Comparison of ENCODE assay signal across 8 mouse cellular contexts in the genomic region with DNA sequence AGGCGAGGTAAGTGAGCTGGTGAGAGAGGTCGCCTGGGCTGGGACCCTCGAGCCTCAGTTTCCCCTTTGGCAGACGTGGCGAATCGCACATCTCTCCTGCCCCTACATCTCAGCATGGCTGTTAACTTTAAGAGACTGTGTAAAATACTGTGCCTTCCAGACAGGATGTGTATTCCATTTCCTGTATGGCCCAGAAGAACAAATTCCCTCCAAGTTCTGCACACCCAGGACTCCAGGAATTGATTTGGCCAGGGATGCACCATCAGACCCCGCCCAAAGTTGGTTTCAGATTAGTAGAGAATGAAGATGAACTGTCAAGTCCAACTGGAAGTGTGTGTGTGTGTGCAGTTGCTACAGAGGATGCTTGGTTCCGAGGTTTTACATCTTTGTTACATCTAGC. TPM values are rescaled to one million over a fixed set of nuclear protein-coding genes. Genes with fewer than 3 reads are reported as not detected.
DNase-seq lines count a peak whose midpoint lies in the region; ATAC-seq and TF ChIP-seq lines count a peak whose summit lies in the region.

No protein-coding gene starts in this region.

- H3K9me3 ChIP-seq in heart, embryonic 10.5 days = no peaks in the 10 kb centered on the region
- H3K9me3 ChIP-seq in ES-E14 (ENCODE audit: control insufficient read depth, insufficient read depth, low read depth, low read length) = no peaks in the 10 kb centered on the region
- H3K9me3 ChIP-seq in forebrain, embryonic 14.5 days (replicated peaks; ENCODE audit: control insufficient read depth, low read length) = no peaks in the 10 kb centered on the region
- H3K9me3 ChIP-seq in liver, postnatal 0 days (ENCODE audit: low read length) = no peaks in the 10 kb centered on the region

- in situ Hi-C loops in ES-E14 (cut with MboI; ENCODE audit: low sequenced_read_pairs in 2 of 2, unreplicated experiment in 2 of 2) = no loop called here

- peak overlapping the region; percentile 91 for H3K9ac ChIP-seq in ES-E14 (ENCODE audit: insufficient read depth, low read depth, low read length, poor library complexity, severe bottlenecking)
- H3K9ac ChIP-seq in forebrain, embryonic 14.5 days (ENCODE audit: low read length) = peak overlapping the region; percentile 93
- H3K9ac ChIP-seq in liver, postnatal 0 days (replicated peaks) = peak overlapping the region; percentile 73

- ATAC-seq in forebrain, embryonic 14.5 days = no peak
- no peak for ATAC-seq in liver, postnatal 0 days

- no peaks in the 10 kb centered on the region for H3K27me3 ChIP-seq in heart, embryonic 10.5 days (ENCODE audit: insufficient read depth, poor library complexity, severe bottlenecking)
- no peaks in the 10 kb centered on the region for H3K27me3 ChIP-seq in forebrain, embryonic 14.5 days (replicated peaks; ENCODE audit: control insufficient read depth, insufficient read depth, low read length)
- no peaks in the 10 kb centered on the region for H3K27me3 ChIP-seq in liver, postnatal 0 days (ENCODE audit: insufficient read depth, low read length)

- no peak for TF ChIP-seq CTCF in liver, postnatal 0 days (IDR thresholded peaks at IDR 0.05; ENCODE audit: low read depth)

- H3K36me3 ChIP-seq in heart, embryonic 10.5 days = peaks cover 30% of the 10 kb centered on the region; the same call in 1 of the 2 replicates
- no peaks in the 10 kb centered on the region for H3K36me3 ChIP-seq in ES-E14 (ENCODE audit: control insufficient read depth, insufficient read depth, low read length, poor library complexity, severe bottlenecking)
- H3K36me3 ChIP-seq in forebrain, embryonic 14.5 days (ENCODE audit: control insufficient read depth, insufficient read depth, low read length) = peaks cover 17% of the 10 kb centered on the region; the same call in 1 of the 2 replicates
- H3K36me3 ChIP-seq in liver, postnatal 0 days (replicated peaks; ENCODE audit: insufficient read depth, low read length) = peaks cover 13% of the 10 kb centered on the region

- peaks cover 10% of the 10 kb centered on the region for H3K4me1 ChIP-seq in heart, embryonic 10.5 days
- H3K4me1 ChIP-seq in ES-E14 (ENCODE audit: control insufficient read depth in 2 of 2, insufficient read depth in 2 of 2, low read length in 2 of 2, poor library complexity in 1 of 2) = peaks cover 0 to 4% of the 10 kb centered on the region in 2 experiments; a peak in 1 of 4 replicates
- H3K4me1 ChIP-seq in forebrain, embryonic 14.5 days (ENCODE audit: control insufficient read depth, insufficient read depth, low read length) = peaks cover 9% of the 10 kb centered on the region
- peaks cover 17% of the 10 kb centered on the region for H3K4me1 ChIP-seq in liver, postnatal 0 days (ENCODE audit: insufficient read depth)

- DNase-seq in heart, embryonic 10.5 days (ENCODE audit: low spot score) = no peak
- no peak for DNase-seq in heart, adult 9 months (ENCODE audit: low spot score in 2 of 2)
- DNase-seq in ES-E14 (ENCODE audit: low read depth, low spot score) = no peak
- peak; percentile 10 for DNase-seq in forebrain, embryonic 14.5 days (ENCODE audit: low spot score)
- DNase-seq in liver, postnatal 0 days = no peak
- DNase-seq in thymus, postnatal 25 days = no peak
- no peak for DNase-seq in yolk sac, embryonic 10.5 days (ENCODE audit: low spot score)
- DNase-seq in ovary, postnatal 36 days (ENCODE audit: low spot score) = no peak

- H3K4me3 ChIP-seq in heart, embryonic 10.5 days = peak overlapping the region; percentile 85
- H3K4me3 ChIP-seq in ES-E14 (ENCODE audit: insufficient read depth in 1 of 2, low read depth in 1 of 2, low read length in 2 of 2, poor library complexity in 1 of 2, severe bottlenecking in 1 of 2) = peak overlapping the region; percentile 82 to 97
- peak overlapping the region; percentile 60 for H3K4me3 ChIP-seq in forebrain, embryonic 14.5 days (ENCODE audit: low read depth, low read length)
- peak overlapping the region; percentile 62 for H3K4me3 ChIP-seq in liver, postnatal 0 days (ENCODE audit: low read depth, low read length)

- TF ChIP-seq EP300 in liver, postnatal 0 days (IDR thresholded peaks at IDR 0.05; ENCODE audit: low read depth) = no peak

- 12% methylated on average over 8 of the region's 8 CpGs for WGBS in heart, embryonic 10.5 days
- WGBS in forebrain, embryonic 14.5 days = 15% methylated on average over 8 of the region's 8 CpGs
- 6% methylated on average over 8 of the region's 8 CpGs for WGBS in liver, postnatal 0 days (ENCODE audit: insufficient replicate concordance)

- peak overlapping the region; percentile 95 for H3K27ac ChIP-seq in heart, embryonic 10.5 days
- no peak overlapping the region for H3K27ac ChIP-seq in ES-E14 (ENCODE audit: insufficient read depth, low read depth, low read length, poor library complexity, severe bottlenecking)
- H3K27ac ChIP-seq in forebrain, embryonic 14.5 days (ENCODE audit: low read depth, low read length) = peak overlapping the region; percentile 85
- peak overlapping the region; percentile 84 for H3K27ac ChIP-seq in liver, postnatal 0 days (ENCODE audit: low read depth)

- H3K4me2 ChIP-seq in forebrain, embryonic 14.5 days (ENCODE audit: low read length) = peak overlapping the region; percentile 73
- H3K4me2 ChIP-seq in liver, postnatal 0 days (ENCODE audit: low read depth, low read length) = peak overlapping the region; percentile 82

TF ChIP-seq in ES-E14, 5 proteins besides CTCF, POLR2A, EP300 and RAD21:
- no peak for TF ChIP-seq ZNF384 (IDR thresholded peaks at IDR 0.05; ENCODE audit: low read depth, low read length)
- TF ChIP-seq MAFK (IDR thresholded peaks at IDR 0.05; ENCODE audit: insufficient read depth, low read depth, low read length) = no peak
- no peak for TF ChIP-seq CHD2 (IDR thresholded peaks at IDR 0.05; ENCODE audit: low read depth, low read length)
- no peak for TF ChIP-seq HCFC1 (IDR thresholded peaks at IDR 0.05; ENCODE audit: borderline replicate concordance, insufficient read depth, low read length)
- TF ChIP-seq ZC3H11A (IDR thresholded peaks at IDR 0.05; ENCODE audit: borderline replicate concordance, low read depth, low read length) = no peak

RNA-seq across cellular contexts. Expression of a gene that starts 0.6 kb away (rescaled TPM):
- 87.4 and 97.0 TPM in 2 replicates for polyA plus RNA-seq in heart, embryonic 10.5 days (2016; fragmentation: Nextera tagmentation; extraction: Ambion mirVana)
- 43.8 and 68.8 TPM in 2 replicates for total RNA-seq in ES-E14 (2012; rRNA removed)
- 123 and 124 TPM in 2 replicates for polyA plus RNA-seq in forebrain, embryonic 14.5 days (2014; fragmentation: Nextera tagmentation; extraction: Ambion mirVana)
- 17.6 and 18.1 TPM in 2 replicates for polyA plus RNA-seq in liver, postnatal 0 days (2015; fragmentation: Nextera tagmentation; extraction: Ambion mirVana)

RNA-seq across cellular contexts. Expression of a gene that starts 59.2 kb away (rescaled TPM):
- 13.2 and 14.7 TPM in 2 replicates for polyA plus RNA-seq in heart, embryonic 10.5 days (2016; fragmentation: Nextera tagmentation; extraction: Ambion mirVana)
- 22.5 and 25.4 TPM in 2 replicates for total RNA-seq in ES-E14 (2012; rRNA removed)
- polyA plus RNA-seq in forebrain, embryonic 14.5 days (2014; fragmentation: Nextera tagmentation; extraction: Ambion mirVana) = 9.8 and 11.9 TPM in 2 replicates
- polyA plus RNA-seq in liver, postnatal 0 days (2015; fragmentation: Nextera tagmentation; extraction: Ambion mirVana) = 2.6 and 3.6 TPM in 2 replicates
